Mouse (Mus musculus): ENCODE measurements at regions not wholly inside any gene's neighbourhood (a gene's known extent, or its start where the extent isn't known, plus 50 kb on each side); places are given as distances from the start of the nearest gene placed in this dataset.

- peak; percentile 36; the same call in 1 of the 2 replicates for TF ChIP-seq CTCF (IDR thresholded peaks at IDR 0.05; ENCODE audit: control insufficient read depth, insufficient read depth, low read length)
- TF ChIP-seq POLR2A (IDR thresholded peaks at IDR 0.05; ENCODE audit: borderline replicate concordance, control insufficient read depth, low read depth, low read length) = no peak
Measured at GRCm38 (mm10) chr2:103848923-103849700, 51.7 kb upstream of the Caprin1 start.
